Mouse (Mus musculus): ENCODE data around the gene Gm21858. TPM values are rescaled to one million over a fixed set of nuclear protein-coding genes. Genes with fewer than 3 reads are reported as not detected.
"Not testable (repeated sequence)": the region's sequence is repeated elsewhere in the genome, so short reads cannot be mapped to it uniquely, and the experiment has no call there.

Gm21858 gene
- polyA plus RNA-seq (2015; fragmentation: Nextera tagmentation; extraction: Ambion mirVana) = not detected in 2 replicates

GRCm38 (mm10) chrY:55731456-55731855 is at the start of gene Gm21858:
Gene Gm21858 (plus strand): TSS chrY:55731756.
- WGBS = no CpG with 5 or more reads among the region's 6 CpGs
- H3K4me3 ChIP-seq; ATAC-seq (ENCODE audit: extremely low read depth, insufficient number of reproducible peaks, low FRiP score, low TSS enrichment); H3K4me2 ChIP-seq; H3K27ac ChIP-seq (replicated peaks); H3K9me3 ChIP-seq; H3K4me1 ChIP-seq; H3K27me3 ChIP-seq (replicated peaks); H3K36me3 ChIP-seq; H3K9ac ChIP-seq: not testable (repeated sequence)

All from heart, embryonic 13.5 days (tissue).